In the genomic region with DNA sequence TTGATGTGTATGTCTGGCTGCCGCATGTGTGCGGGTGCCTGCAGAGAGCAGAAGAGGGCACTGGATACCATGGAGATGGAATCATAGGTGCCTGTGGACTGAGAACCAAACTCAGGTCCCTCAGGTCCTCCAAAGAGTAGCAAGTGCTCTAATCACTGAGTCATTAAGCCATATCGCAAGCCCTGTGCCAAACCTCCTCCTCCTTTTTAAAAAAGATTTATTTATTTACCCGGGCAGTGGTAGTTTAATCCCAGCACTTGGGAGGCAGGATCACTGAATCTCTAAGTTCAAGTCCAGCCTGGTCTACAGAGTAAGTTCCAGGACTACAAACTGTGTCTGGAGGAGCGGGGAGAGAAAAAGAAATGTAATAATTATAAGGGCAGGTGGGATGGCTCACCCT, we compare ENCODE assay signal across 34 mouse cellular contexts. TPM values are rescaled to one million over a fixed set of nuclear protein-coding genes. Genes with fewer than 3 reads are reported as not detected.
"Had no signal": no experiment of that assay in that cellular context is flagged by ENCODE, and none has a peak within 500 bp of the region (broad histone marks: within the 10 kb centered on the region; RNA-seq: fewer than 3 reads in every experiment).

No protein-coding gene starts in this region.

- ATAC-seq: hindbrain, embryonic 16.5 days; hindbrain, postnatal 0 days; inflammation-experienced regulatory T-cells, adult 6 months; intestine, embryonic 15.5 days; intestine, embryonic 16.5 days; intestine, postnatal 0 days had no signal

- H3K27ac ChIP-seq: heart, embryonic 10.5 days; heart, embryonic 13.5 days; heart, embryonic 15.5 days; hindbrain, embryonic 10.5 days; hindbrain, embryonic 12.5 days; hindbrain, embryonic 13.5 days; hindbrain, embryonic 14.5 days; hindbrain, embryonic 15.5 days; hindbrain, postnatal 0 days; intestine, embryonic 15.5 days; kidney, postnatal 0 days; layer of hippocampus, adult 2 months had no signal

- DNase-seq: heart, postnatal 10 days; heart, postnatal 14 days; heart, postnatal 36 days; kidney, adult 11 months; kidney, adult 18-20 months; kidney, adult 2 months; kidney, adult 8-10 months; kidney, adult 9 months; kidney, postnatal 10 days; kidney, postnatal 14 days; kidney, postnatal 25 days; kidney, postnatal 36 days; kidney, postnatal 4 days; layer of hippocampus, adult 9-11 months; layer of hippocampus, postnatal 36 days had no signal

- H3K4me2 ChIP-seq: heart, embryonic 11.5 days; heart, embryonic 12.5 days; heart, embryonic 13.5 days; heart, embryonic 15.5 days; hindbrain, embryonic 12.5 days; hindbrain, embryonic 13.5 days; hindbrain, embryonic 14.5 days; hindbrain, embryonic 15.5 days; intestine, embryonic 15.5 days; kidney, embryonic 15.5 days had no signal

- H3K4me3 ChIP-seq: heart, embryonic 10.5 days; heart, embryonic 12.5 days; heart, embryonic 13.5 days; heart, embryonic 15.5 days; hindbrain, embryonic 10.5 days; hindbrain, embryonic 12.5 days; hindbrain, embryonic 13.5 days; hindbrain, embryonic 15.5 days; intestine, embryonic 15.5 days; kidney, embryonic 15.5 days; layer of hippocampus, adult 2 months had no signal

- H3K9me3 ChIP-seq: heart, embryonic 10.5 days; heart, embryonic 12.5 days; heart, embryonic 13.5 days; heart, embryonic 15.5 days; hindbrain, embryonic 10.5 days; hindbrain, embryonic 12.5 days; hindbrain, embryonic 13.5 days; hindbrain, embryonic 15.5 days; intestine, embryonic 15.5 days; kidney, embryonic 15.5 days had no signal

- H3K9ac ChIP-seq: heart, embryonic 12.5 days; heart, embryonic 13.5 days; heart, embryonic 15.5 days; hindbrain, embryonic 12.5 days; hindbrain, embryonic 13.5 days; hindbrain, embryonic 14.5 days; hindbrain, embryonic 15.5 days; intestine, embryonic 15.5 days; kidney, embryonic 15.5 days had no signal

- H3K27me3 ChIP-seq: heart, embryonic 12.5 days; heart, embryonic 13.5 days; heart, embryonic 15.5 days; hindbrain, embryonic 15.5 days; intestine, embryonic 15.5 days; kidney, embryonic 15.5 days had no signal

RNA-seq across cellular contexts. Expression of a gene that starts 21.1 kb away (rescaled TPM):
- total RNA-seq: hindbrain, postnatal 0 days had no signal

RNA-seq across cellular contexts. Expression of a gene that starts 36.6 kb away (rescaled TPM):
- total RNA-seq: hindbrain, postnatal 0 days had no signal
